Mouse (Mus musculus): ENCODE results near the gene Krt19. TPM values are rescaled to one million over a fixed set of nuclear protein-coding genes. Genes with fewer than 3 reads are reported as not detected.

Krt19 gene
- 17.6 and 19.9 TPM in 2 replicates for polyA plus RNA-seq (2016; fragmentation: Nextera tagmentation; extraction: Ambion mirVana)

- H3K36me3 ChIP-seq, result no peaks in the 10 kb centered on the region
- no peak within 1 kb of the TSS for H3K27ac ChIP-seq
- no peaks in the 10 kb centered on the region for H3K9me3 ChIP-seq
- no peak within 1 kb of the TSS for H3K4me2 ChIP-seq (replicated peaks)
- no peak for ATAC-seq (ENCODE audit: insufficient number of reproducible peaks, insufficient read depth, low FRiP score, low TSS enrichment)
- peaks cover 37% of the 10 kb centered on the region for H3K27me3 ChIP-seq
- no peak within 1 kb of the TSS for H3K4me3 ChIP-seq
- no peak within 1 kb of the TSS for H3K9ac ChIP-seq
- peaks cover 15% of the 10 kb centered on the region for H3K4me1 ChIP-seq
- 52% methylated on average over 9 of the region's 9 CpGs for WGBS
These were observed at the start of gene Krt19 for GRCm38 (mm10) chr11:100148615-100149330. Gene Krt19, minus strand, starts transcription at chr11:100148665.

- Histone ChIP-seq H3K9ac (no peak within 1 kb of the TSS), H3K4me2 (replicated peaks) (no peak within 1 kb of the TSS), H3K27me3 (no peaks in the 10 kb centered on the region), H3K9me3 (no peaks in the 10 kb centered on the region), H3K36me3 (no peaks in the 10 kb centered on the region), H3K27ac (no peak within 1 kb of the TSS), H3K4me3 (no peak within 1 kb of the TSS), H3K4me1 (no peaks in the 10 kb centered on the region)
- 49% methylated on average over 9 of the region's 9 CpGs for WGBS
- ATAC-seq (ENCODE audit: insufficient number of reproducible peaks, insufficient read depth, low FRiP score, low TSS enrichment), result no peak
These were observed 44.5 kb upstream of the Krt19 start, which contains the start of gene Krt9 for GRCm38 (mm10) chr11:100192992-100193391. Gene Krt9, minus strand, starts transcription at chr11:100193246.

- no peak overlapping the region for H3K9ac ChIP-seq
- H3K4me3 ChIP-seq, result no peak overlapping the region
- H3K27ac ChIP-seq, result no peak overlapping the region
- no peaks in the 10 kb centered on the region for H3K4me1 ChIP-seq
- ATAC-seq (ENCODE audit: insufficient number of reproducible peaks, insufficient read depth, low FRiP score, low TSS enrichment), result no peak
- H3K4me2 ChIP-seq (replicated peaks), result no peak overlapping the region
- H3K9me3 ChIP-seq, result no peaks in the 10 kb centered on the region
- no peaks in the 10 kb centered on the region for H3K27me3 ChIP-seq
- WGBS, result 94% methylated on average over 3 of the region's 3 CpGs
- no peaks in the 10 kb centered on the region for H3K36me3 ChIP-seq
These were observed 43.4 kb upstream of the Krt19 start for GRCm38 (mm10) chr11:100191820-100192219.

- no peak overlapping the region for H3K4me2 ChIP-seq (replicated peaks)
- H3K9me3 ChIP-seq, result no peaks in the 10 kb centered on the region
- H3K36me3 ChIP-seq, result no peaks in the 10 kb centered on the region
- 88% methylated on average over 8 of the region's 8 CpGs for WGBS
- no peak overlapping the region for H3K9ac ChIP-seq
- no peaks in the 10 kb centered on the region for H3K27me3 ChIP-seq
- no peak overlapping the region for H3K27ac ChIP-seq
- no peak for ATAC-seq (ENCODE audit: insufficient number of reproducible peaks, insufficient read depth, low FRiP score, low TSS enrichment)
- no peaks in the 10 kb centered on the region for H3K4me1 ChIP-seq
- no peak overlapping the region for H3K4me3 ChIP-seq
These were observed 38.3 kb upstream of the Krt19 start for GRCm38 (mm10) chr11:100186736-100187135.

GRCm38 (mm10) chr11:100181725-100182124 lies 33.3 kb upstream of the Krt19 start:
- no peaks in the 10 kb centered on the region for H3K4me1 ChIP-seq
- no peak for ATAC-seq (ENCODE audit: insufficient number of reproducible peaks, insufficient read depth, low FRiP score, low TSS enrichment)
- H3K27ac ChIP-seq, result no peak overlapping the region
- no peaks in the 10 kb centered on the region for H3K27me3 ChIP-seq
- no peaks in the 10 kb centered on the region for H3K36me3 ChIP-seq
- H3K9me3 ChIP-seq, result no peaks in the 10 kb centered on the region
- no peak overlapping the region for H3K4me2 ChIP-seq (replicated peaks)
- no peak overlapping the region for H3K9ac ChIP-seq
- no peak overlapping the region for H3K4me3 ChIP-seq
- WGBS, result 70% methylated on average over 7 of the region's 7 CpGs

GRCm38 (mm10) chr11:100179260-100179659 lies 30.8 kb upstream of the Krt19 start:
- Histone ChIP-seq H3K4me1 (no peaks in the 10 kb centered on the region), H3K9me3 (no peaks in the 10 kb centered on the region), H3K36me3 (no peaks in the 10 kb centered on the region), H3K27me3 (no peaks in the 10 kb centered on the region), H3K9ac (no peak overlapping the region), H3K4me3 (no peak overlapping the region), H3K4me2 (replicated peaks) (no peak overlapping the region), H3K27ac (no peak overlapping the region)
- 73% methylated on average over 3 of the region's 3 CpGs for WGBS
- ATAC-seq (ENCODE audit: insufficient number of reproducible peaks, insufficient read depth, low FRiP score, low TSS enrichment), result no peak

- no peak for ATAC-seq (ENCODE audit: insufficient number of reproducible peaks, insufficient read depth, low FRiP score, low TSS enrichment)
- H3K27me3 ChIP-seq, result no peaks in the 10 kb centered on the region
- 82% methylated on average over 5 of the region's 5 CpGs for WGBS
These were observed 29.8 kb upstream of the Krt19 start for GRCm38 (mm10) chr11:100178307-100178706.

GRCm38 (mm10) chr11:100176791-100177190 lies 28.3 kb upstream of the Krt19 start:
- Histone ChIP-seq H3K9me3 (no peaks in the 10 kb centered on the region), H3K4me2 (replicated peaks) (no peak overlapping the region), H3K4me3 (no peak overlapping the region), H3K27ac (no peak overlapping the region), H3K9ac (no peak overlapping the region), H3K27me3 (no peaks in the 10 kb centered on the region), H3K4me1 (no peaks in the 10 kb centered on the region), H3K36me3 (no peaks in the 10 kb centered on the region)
- no peak for ATAC-seq (ENCODE audit: insufficient number of reproducible peaks, insufficient read depth, low FRiP score, low TSS enrichment)
- 79% methylated on average over 9 of the region's 9 CpGs for WGBS

More at GRCm38 (mm10) chr11:100178307-100178706, 29.8 kb upstream of the Krt19 start:
- Histone ChIP-seq H3K27ac (no peak overlapping the region), H3K4me1 (no peaks in the 10 kb centered on the region), H3K9me3 (no peaks in the 10 kb centered on the region), H3K4me3 (no peak overlapping the region), H3K4me2 (replicated peaks) (no peak overlapping the region), H3K9ac (no peak overlapping the region), H3K36me3 (no peaks in the 10 kb centered on the region)

GRCm38 (mm10) chr11:100168765-100169762 lies 20.6 kb upstream of the Krt19 start:
- Histone ChIP-seq H3K36me3 (no peaks in the 10 kb centered on the region), H3K27me3 (no peaks in the 10 kb centered on the region), H3K4me2 (replicated peaks) (no peak overlapping the region), H3K4me3 (no peak overlapping the region), H3K4me1 (0 out of 2 replicates have a peak, but pooled peaks cover 3% of the 10 kb centered on the region), H3K27ac (no peak overlapping the region), H3K9ac (no peak overlapping the region), H3K9me3 (no peaks in the 10 kb centered on the region)
- ATAC-seq (ENCODE audit: insufficient number of reproducible peaks, insufficient read depth, low FRiP score, low TSS enrichment), result no peak
- WGBS, result 31% methylated on average over 14 of the region's 14 CpGs

GRCm38 (mm10) chr11:100168071-100168470 lies 19.6 kb upstream of the Krt19 start:
- Histone ChIP-seq H3K27ac (no peak overlapping the region), H3K36me3 (no peaks in the 10 kb centered on the region), H3K4me3 (no peak overlapping the region), H3K9me3 (no peaks in the 10 kb centered on the region), H3K4me2 (replicated peaks) (no peak overlapping the region), H3K27me3 (no peaks in the 10 kb centered on the region), H3K9ac (no peak overlapping the region), H3K4me1 (0 out of 2 replicates have a peak, but pooled peaks cover 3% of the 10 kb centered on the region)
- WGBS, result 86% methylated on average over 8 of the region's 8 CpGs
- ATAC-seq (ENCODE audit: insufficient number of reproducible peaks, insufficient read depth, low FRiP score, low TSS enrichment), result no peak

GRCm38 (mm10) chr11:100164392-100164791 lies 15.9 kb upstream of the Krt19 start:
- ATAC-seq (ENCODE audit: insufficient number of reproducible peaks, insufficient read depth, low FRiP score, low TSS enrichment), result no peak
- 41% methylated on average over 7 of the region's 7 CpGs for WGBS
- H3K4me1 ChIP-seq, result 0 out of 2 replicates have a peak, but pooled peaks cover 3% of the 10 kb centered on the region
- H3K4me3 ChIP-seq, result no peak overlapping the region
- H3K4me2 ChIP-seq (replicated peaks), result no peak overlapping the region
- no peaks in the 10 kb centered on the region for H3K27me3 ChIP-seq
- no peak overlapping the region for H3K9ac ChIP-seq
- H3K36me3 ChIP-seq, result no peaks in the 10 kb centered on the region
- no peak overlapping the region for H3K27ac ChIP-seq
- H3K9me3 ChIP-seq, result no peaks in the 10 kb centered on the region

Measured in embryonic facial prominence, embryonic 12.5 days (tissue).